Mouse (Mus musculus): ENCODE measurements around the gene Sdr9c7.

- TF ChIP-seq POLR2A (IDR thresholded peaks at IDR 0.05; ENCODE audit: low read depth, low read length) (no peak), CTCF (IDR thresholded peaks at IDR 0.05; ENCODE audit: borderline replicate concordance, insufficient read depth, low read length) (no peak)
These were observed 53.5 kb downstream of the Sdr9c7 start for GRCm38 (mm10) chr10:127951821-127952220.

All from embryonic fibroblast, embryonic 13.5 days (primary cell).